Mouse (Mus musculus) liver, embryonic 11.5 days (tissue): ENCODE measurements at regions not wholly inside any gene's neighbourhood (a gene's known extent, or its start where the extent isn't known, plus 50 kb on each side); places are given as distances from the start of the nearest gene placed in this dataset.

Source experiments
- ATAC-seq: fragments of 200-750 bp; cut with Nextera tagmentation; replicated peaks from 2 replicates; pipeline ENCODE4 v1.8.0; 2017; ENCODE audit warnings: moderate number of reproducible peaks, mild to moderate bottlenecking, moderate TSS enrichment, moderate library complexity; ENCODE audit not compliant: low FRiP score
- DNase-seq: peaks from one replicate; pipeline ENCODE4 v3.0.0-alpha.2; 2017; ENCODE audit warnings: low spot score
- H3K27ac ChIP-seq: fragments of 300-500 bp; sonication (generic); 2 replicates; pipeline ENCODE4 v1.5.1; 2014; ENCODE audit warnings: mild to moderate bottlenecking, low read depth, low read length, control low read depth
- H3K27me3 ChIP-seq: fragments of 300-500 bp; sonication (generic); replicated peaks from 2 replicates; pipeline ENCODE4 v1.6.1; 2014; ENCODE audit warnings: low read length, mixed read lengths; ENCODE audit not compliant: control insufficient read depth, insufficient read depth
- H3K36me3 ChIP-seq: fragments of 300-500 bp; sonication (generic); 2 replicates; pipeline ENCODE4 v1.6.1; 2014; ENCODE audit warnings: mild to moderate bottlenecking, low read length, moderate library complexity, mixed read lengths; ENCODE audit not compliant: control insufficient read depth, insufficient read depth
- H3K4me1 ChIP-seq: fragments of 300-500 bp; sonication (generic); replicated peaks from 2 replicates; pipeline ENCODE4 v1.6.1; 2014; ENCODE audit warnings: low read length, mixed read lengths; ENCODE audit not compliant: control insufficient read depth, insufficient read depth
- H3K4me2 ChIP-seq: fragments of 300-500 bp; sonication (generic); 2 replicates; pipeline ENCODE4 v1.6.1; 2014; ENCODE audit warnings: mild to moderate bottlenecking, control low read depth, moderate library complexity
- H3K4me3 ChIP-seq: fragments of 300-500 bp; sonication (generic); 2 replicates; pipeline ENCODE4 v1.5.1; 2014; ENCODE audit warnings: low read depth, low read length, control low read depth
- H3K9ac ChIP-seq: fragments of 300-500 bp; sonication (generic); 2 replicates; pipeline ENCODE4 v1.6.1; 2014; ENCODE audit warnings: low read depth, low read length, control low read depth
- H3K9me3 ChIP-seq: fragments of 300-500 bp; sonication (generic); 2 replicates; pipeline ENCODE4 v1.6.1; 2016; ENCODE audit warnings: low read length, inconsistent platforms, mixed read lengths; ENCODE audit not compliant: control insufficient read depth
- WGBS: fragments of 180-500 bp; shearing (Covaris S2); extraction: QIAGEN DNeasy Blood & Tissue Kit; methylation state at CpG from one replicate; pipeline ENCODE4 v1.1.7; 2014; 5-methylcytosine and 5-hydroxymethylcytosine counted together

GRCm38 (mm10) chr5:43107436-43108259 lies 125.3 kb upstream of the Cpeb2 start:
- 76% methylated on average over 9 of the region's 9 CpGs for WGBS
- no peak overlapping the region for H3K9ac ChIP-seq
- H3K4me2 ChIP-seq = no peak overlapping the region
- no peak for DNase-seq
- H3K4me1 ChIP-seq = no peaks in the 10 kb centered on the region
- H3K9me3 ChIP-seq = no peaks in the 10 kb centered on the region
- H3K27me3 ChIP-seq = no peaks in the 10 kb centered on the region
- ATAC-seq = no peak
- H3K4me3 ChIP-seq = no peak overlapping the region
- no peaks in the 10 kb centered on the region for H3K36me3 ChIP-seq
- no peak overlapping the region for H3K27ac ChIP-seq

- no peak overlapping the region for H3K27ac ChIP-seq
- no peak overlapping the region for H3K9ac ChIP-seq
- H3K36me3 ChIP-seq = no peaks in the 10 kb centered on the region
- no peak for ATAC-seq
- no peak overlapping the region for H3K4me3 ChIP-seq
- WGBS = 71% methylated on average over 2 of the region's 2 CpGs
- H3K27me3 ChIP-seq = no peaks in the 10 kb centered on the region
- DNase-seq = no peak
- no peaks in the 10 kb centered on the region for H3K9me3 ChIP-seq
- no peaks in the 10 kb centered on the region for H3K4me1 ChIP-seq
- no peak overlapping the region for H3K4me2 ChIP-seq
Observed at GRCm38 (mm10) chr5:43108260-43108589, 124.7 kb upstream of the Cpeb2 start.

DNA sequence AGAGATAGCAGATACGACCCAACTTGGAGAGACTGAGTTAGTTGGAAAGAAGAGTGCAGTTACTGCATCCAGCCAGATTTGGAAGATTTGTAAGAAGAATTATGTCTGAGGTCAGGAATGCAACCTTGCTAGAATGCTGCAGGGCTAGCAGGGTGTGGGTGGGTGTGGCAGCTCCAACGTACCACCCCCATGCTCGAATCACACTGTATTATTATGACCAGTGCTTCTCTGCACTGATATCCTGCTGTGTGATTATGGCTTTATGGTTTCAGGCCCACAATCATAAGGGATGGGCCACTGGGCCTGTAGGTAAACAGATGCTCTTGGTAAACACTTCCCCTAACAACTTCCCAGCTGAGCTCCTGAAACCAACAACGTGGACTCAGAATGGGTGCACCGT lies 122.8 kb upstream of the Cpeb2 start:
- Histone ChIP-seq H3K27ac (no peak overlapping the region), H3K4me1 (no peaks in the 10 kb centered on the region), H3K4me2 (no peak overlapping the region), H3K36me3 (no peaks in the 10 kb centered on the region), H3K9ac (no peak overlapping the region), H3K9me3 (no peaks in the 10 kb centered on the region), H3K27me3 (no peaks in the 10 kb centered on the region), H3K4me3 (no peak overlapping the region)
- DNase-seq (no peak), ATAC-seq (no peak)
- WGBS = 76% methylated on average over 5 of the region's 5 CpGs

GRCm38 (mm10) chr5:43111740-43112139 lies 121.2 kb upstream of the Cpeb2 start:
- H3K9ac ChIP-seq = no peak overlapping the region
- ATAC-seq = no peak
- no peaks in the 10 kb centered on the region for H3K36me3 ChIP-seq
- WGBS = 26% methylated on average over 2 of the region's 2 CpGs
- no peak overlapping the region for H3K4me3 ChIP-seq
- H3K4me1 ChIP-seq = no peaks in the 10 kb centered on the region
- no peaks in the 10 kb centered on the region for H3K9me3 ChIP-seq
- no peak overlapping the region for H3K4me2 ChIP-seq
- H3K27me3 ChIP-seq = no peaks in the 10 kb centered on the region
- H3K27ac ChIP-seq = no peak overlapping the region
- DNase-seq = no peak

GRCm38 (mm10) chr5:43113405-43114119 lies 119.4 kb upstream of the Cpeb2 start:
- H3K9ac ChIP-seq = no peak overlapping the region
- no peaks in the 10 kb centered on the region for H3K9me3 ChIP-seq
- DNase-seq = no peak
- no peak overlapping the region for H3K27ac ChIP-seq
- H3K36me3 ChIP-seq = no peaks in the 10 kb centered on the region
- no peaks in the 10 kb centered on the region for H3K4me1 ChIP-seq
- 71% methylated on average over 12 of the region's 12 CpGs for WGBS
- H3K4me2 ChIP-seq = no peak overlapping the region
- ATAC-seq = no peak
- no peaks in the 10 kb centered on the region for H3K27me3 ChIP-seq
- no peak overlapping the region for H3K4me3 ChIP-seq

GRCm38 (mm10) chr5:43115507-43115906 lies 117.5 kb upstream of the Cpeb2 start:
- Histone ChIP-seq H3K4me2 (no peak overlapping the region), H3K9ac (no peak overlapping the region), H3K4me1 (no peaks in the 10 kb centered on the region), H3K27me3 (no peaks in the 10 kb centered on the region), H3K36me3 (no peaks in the 10 kb centered on the region), H3K27ac (no peak overlapping the region), H3K9me3 (no peaks in the 10 kb centered on the region), H3K4me3 (no peak overlapping the region)
- 74% methylated on average over 3 of the region's 3 CpGs for WGBS
- no peak for ATAC-seq
- no peak for DNase-seq

GRCm38 (mm10) chr5:43116821-43117220 lies 116.1 kb upstream of the Cpeb2 start:
- 79% methylated on average over 7 of the region's 7 CpGs for WGBS
- no peak for ATAC-seq
- no peaks in the 10 kb centered on the region for H3K27me3 ChIP-seq
- H3K4me2 ChIP-seq = no peak overlapping the region
- no peak overlapping the region for H3K9ac ChIP-seq
- H3K4me3 ChIP-seq = no peak overlapping the region
- no peak overlapping the region for H3K27ac ChIP-seq
- no peaks in the 10 kb centered on the region for H3K4me1 ChIP-seq
- H3K9me3 ChIP-seq = no peaks in the 10 kb centered on the region
- no peaks in the 10 kb centered on the region for H3K36me3 ChIP-seq
- DNase-seq = no peak

DNA sequence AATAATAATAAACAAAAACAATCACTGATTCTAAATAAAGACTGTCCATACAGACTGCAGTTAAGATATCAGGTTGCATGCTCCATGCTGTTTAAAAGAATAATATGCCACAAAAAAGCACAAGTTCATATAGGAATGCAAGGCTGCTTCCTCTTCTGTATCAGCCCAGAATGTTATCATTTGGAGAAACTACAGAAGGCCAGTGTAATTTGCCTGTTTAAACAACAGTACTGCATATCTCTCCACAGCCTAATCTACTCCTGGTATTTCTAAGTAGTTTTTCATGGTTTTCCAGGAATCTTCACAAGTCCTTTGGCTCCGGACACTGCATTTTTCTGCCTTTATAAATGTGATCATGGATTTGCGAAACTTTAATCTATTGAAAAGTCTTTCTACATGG lies 111.9 kb upstream of the Cpeb2 start:
- Histone ChIP-seq H3K9ac (no peak overlapping the region), H3K4me1 (no peaks in the 10 kb centered on the region), H3K27ac (no peak overlapping the region), H3K4me2 (no peak overlapping the region), H3K4me3 (no peak overlapping the region), H3K27me3 (no peaks in the 10 kb centered on the region), H3K36me3 (no peaks in the 10 kb centered on the region), H3K9me3 (no peaks in the 10 kb centered on the region)
- DNase-seq (no peak), ATAC-seq (no peak)
- 61% methylated on average over 2 of the region's 2 CpGs for WGBS

DNA sequence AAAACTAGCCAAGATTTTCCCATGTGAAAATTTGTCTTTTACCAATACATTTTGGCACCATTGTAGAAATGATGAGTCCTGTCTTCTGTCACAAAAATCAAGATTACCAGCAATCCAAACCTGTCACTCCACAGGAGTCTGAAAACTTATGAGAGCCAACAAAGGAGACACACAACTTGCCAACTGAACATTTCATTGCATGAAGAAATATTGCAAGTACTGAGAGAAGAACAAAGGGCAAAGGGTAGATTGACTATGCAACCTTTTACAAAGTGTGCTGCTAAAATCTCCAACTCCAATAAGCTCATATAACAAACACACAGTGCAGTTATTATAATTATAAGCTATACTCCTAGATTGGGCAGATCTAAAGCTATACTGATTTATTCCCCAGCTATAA lies 108.7 kb upstream of the Cpeb2 start:
- Histone ChIP-seq H3K4me1 (no peaks in the 10 kb centered on the region), H3K4me2 (no peak overlapping the region), H3K27ac (no peak overlapping the region), H3K36me3 (no peaks in the 10 kb centered on the region), H3K4me3 (no peak overlapping the region), H3K9ac (no peak overlapping the region), H3K9me3 (no peaks in the 10 kb centered on the region), H3K27me3 (no peaks in the 10 kb centered on the region)
- ATAC-seq = no peak
- no peak for DNase-seq
